Mouse (Mus musculus): ENCODE results near the gene Mast4. TPM values are rescaled to one million over a fixed set of nuclear protein-coding genes. Genes with fewer than 3 reads are reported as not detected.

Mast4 gene
- polyA plus RNA-seq, 1 experiment from 2014 or later: 15.2 TPM

DNA sequence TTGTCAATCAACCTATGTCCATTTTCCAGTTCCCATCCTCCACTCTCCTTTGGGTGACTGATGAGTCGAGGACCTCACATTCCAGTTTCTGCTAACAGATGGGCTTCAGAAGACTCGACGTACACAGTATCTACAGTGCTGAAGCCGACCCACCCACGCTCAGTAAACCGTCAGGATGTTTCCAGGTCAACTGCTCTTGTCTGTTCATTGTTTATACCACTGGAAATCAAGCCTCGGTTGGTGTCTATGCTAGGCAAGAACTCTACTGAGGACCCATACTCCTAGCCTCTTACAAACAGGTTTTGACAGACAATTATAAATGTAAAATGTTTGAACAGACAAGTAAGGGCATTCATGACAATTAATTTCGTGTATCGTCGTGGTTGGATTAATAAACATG lies 277.8 kb downstream of the Mast4 start:
- Histone ChIP-seq H3K4me2 (no peak overlapping the region), H3K27ac (no peak overlapping the region), H3K36me3 (ENCODE audit: poor library complexity, severe bottlenecking) (no peaks in the 10 kb centered on the region), H3K9ac (no peak overlapping the region), H3K27me3 (no peaks in the 10 kb centered on the region), H3K4me1 (no peaks in the 10 kb centered on the region), H3K9me3 (replicated peaks) (no peaks in the 10 kb centered on the region), H3K4me3 (no peak overlapping the region)
- WGBS: 80% methylated on average over 10 of the region's 10 CpGs
- ATAC-seq: no peak

DNA sequence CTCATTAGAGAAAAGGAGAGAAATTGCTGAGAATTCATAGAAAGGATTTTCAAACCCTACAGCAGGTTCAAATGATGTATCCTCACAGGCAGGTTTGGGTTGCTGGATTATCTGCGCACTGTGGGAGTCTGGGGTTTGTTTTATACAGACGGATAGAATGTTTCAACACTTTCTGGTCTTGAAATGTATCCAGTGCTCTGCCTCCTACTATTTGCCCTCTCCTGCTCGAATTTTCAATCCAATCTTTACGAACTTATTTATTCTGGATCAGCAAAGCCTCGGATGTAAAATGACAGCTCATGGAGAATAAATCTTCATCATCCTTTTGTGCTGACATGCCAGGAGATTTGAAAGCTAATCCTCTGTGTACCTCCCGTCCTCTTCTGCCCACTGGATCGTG lies 281.6 kb downstream of the Mast4 start:
- no peak overlapping the region for H3K4me2 ChIP-seq

DNA sequence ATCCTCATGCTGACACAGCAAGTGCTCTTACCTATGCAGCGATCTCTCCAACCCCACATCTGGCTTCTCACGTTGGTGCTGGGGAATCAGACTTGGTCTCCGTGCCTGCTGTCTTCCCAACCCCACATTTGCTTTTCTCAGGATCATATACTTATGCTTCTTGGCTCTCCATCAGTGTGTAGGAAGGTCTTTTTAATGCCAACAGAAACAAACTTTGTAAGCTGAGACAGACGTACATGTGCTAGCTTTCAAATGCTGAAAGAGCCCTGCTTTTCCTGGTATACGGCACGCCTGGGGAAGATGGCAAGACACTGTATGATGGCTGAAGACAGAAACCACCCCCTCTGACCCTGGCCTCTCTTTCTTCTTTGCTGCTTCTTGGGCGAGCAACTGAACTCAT lies 285.3 kb downstream of the Mast4 start:
- no peaks in the 10 kb centered on the region for H3K4me1 ChIP-seq
- H3K9ac ChIP-seq: no peak overlapping the region
- H3K9me3 ChIP-seq (replicated peaks): no peaks in the 10 kb centered on the region
- H3K4me3 ChIP-seq: no peak overlapping the region
- WGBS: 90% methylated on average over 7 of the region's 7 CpGs
- H3K36me3 ChIP-seq (ENCODE audit: poor library complexity, severe bottlenecking): no peaks in the 10 kb centered on the region
- no peaks in the 10 kb centered on the region for H3K27me3 ChIP-seq
- H3K27ac ChIP-seq: no peak overlapping the region
- no peak for ATAC-seq
- no peak overlapping the region for H3K4me2 ChIP-seq

More for the DNA sequence above, 281.6 kb downstream of the Mast4 start:
- Histone ChIP-seq H3K36me3 (ENCODE audit: poor library complexity, severe bottlenecking) (no peaks in the 10 kb centered on the region), H3K4me3 (no peak overlapping the region), H3K9ac (no peak overlapping the region), H3K4me1 (no peaks in the 10 kb centered on the region), H3K9me3 (replicated peaks) (no peaks in the 10 kb centered on the region), H3K27me3 (no peaks in the 10 kb centered on the region), H3K27ac (no peak overlapping the region)
- no peak for ATAC-seq
- 47% methylated on average over 7 of the region's 7 CpGs for WGBS

DNA sequence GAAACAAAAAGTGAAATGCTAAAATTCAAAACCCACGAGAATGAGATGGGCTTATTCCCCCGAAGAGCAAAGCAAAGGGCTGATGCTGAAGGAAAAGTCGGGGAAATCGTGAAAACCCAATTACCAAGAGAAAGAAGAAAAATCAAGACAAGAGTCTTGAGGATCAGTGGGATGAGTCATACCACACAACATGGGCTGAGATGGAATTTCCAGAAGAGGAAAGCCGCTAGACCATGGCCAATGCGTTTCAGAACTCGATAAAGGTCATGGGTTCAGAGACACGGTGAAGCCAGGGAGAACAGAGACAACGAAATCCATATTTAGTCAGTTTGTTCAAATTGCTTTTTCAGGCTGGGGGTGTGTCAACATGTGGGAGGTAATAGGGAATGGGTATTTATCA lies 290.6 kb downstream of the Mast4 start:
- H3K4me1 ChIP-seq: peaks cover 3% of the 10 kb centered on the region; the same call in 1 of the 2 replicates
- no peak overlapping the region for H3K4me2 ChIP-seq
- H3K9me3 ChIP-seq (replicated peaks): no peaks in the 10 kb centered on the region
- H3K9ac ChIP-seq: no peak overlapping the region
- H3K4me3 ChIP-seq: no peak overlapping the region
- no peak for ATAC-seq
- H3K27me3 ChIP-seq: no peaks in the 10 kb centered on the region
- no peak overlapping the region for H3K27ac ChIP-seq
- H3K36me3 ChIP-seq (ENCODE audit: poor library complexity, severe bottlenecking): no peaks in the 10 kb centered on the region
- WGBS: 92% methylated on average over 9 of the region's 9 CpGs

DNA sequence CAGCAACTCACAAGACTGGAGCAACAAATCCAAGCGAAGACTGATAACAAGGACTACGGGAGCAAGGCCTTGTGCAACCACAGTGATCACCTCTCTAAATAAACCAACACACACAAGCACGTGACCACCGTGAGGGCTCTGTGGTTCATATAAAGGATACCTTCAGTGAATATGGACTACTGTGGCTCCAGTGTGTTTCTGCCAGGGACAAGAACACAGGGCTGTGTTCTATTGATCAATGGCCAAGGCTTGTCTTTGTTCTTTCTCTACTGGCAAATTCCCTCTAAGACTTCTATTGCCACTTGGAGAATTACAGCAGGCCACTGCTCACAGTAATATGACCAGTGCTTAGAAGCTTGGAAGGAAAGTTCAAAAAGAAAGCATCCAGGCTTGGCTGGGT lies 291.3 kb downstream of the Mast4 start:
- no peak overlapping the region for H3K4me3 ChIP-seq
- ATAC-seq: no peak
- H3K9ac ChIP-seq: no peak overlapping the region
- H3K9me3 ChIP-seq (replicated peaks): no peaks in the 10 kb centered on the region
- no peaks in the 10 kb centered on the region for H3K36me3 ChIP-seq (ENCODE audit: poor library complexity, severe bottlenecking)
- 84% methylated on average over 4 of the region's 4 CpGs for WGBS
- H3K27me3 ChIP-seq: no peaks in the 10 kb centered on the region
- H3K27ac ChIP-seq: no peak overlapping the region
- H3K4me2 ChIP-seq: no peak overlapping the region
- peaks cover 3% of the 10 kb centered on the region; the same call in 1 of the 2 replicates for H3K4me1 ChIP-seq

DNA sequence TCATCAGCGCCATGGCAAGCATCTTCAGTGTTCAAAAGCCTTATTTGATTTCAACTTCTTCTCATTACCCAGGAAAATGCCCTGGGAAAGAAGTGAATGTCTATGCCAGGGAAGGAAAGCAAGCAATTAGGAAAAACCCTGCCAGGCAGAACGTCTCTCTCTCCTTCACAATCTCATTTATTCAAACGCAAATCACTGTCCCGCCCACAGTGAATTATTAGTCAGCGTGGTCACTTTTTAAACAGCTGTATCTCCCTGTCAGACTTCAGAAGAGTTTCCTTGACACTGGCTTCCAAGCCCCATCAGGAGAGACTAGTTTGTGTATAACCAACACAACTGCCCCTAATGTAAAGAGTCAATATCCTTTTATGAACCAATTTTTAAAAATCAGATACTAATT lies 296.8 kb downstream of the Mast4 start:
- Histone ChIP-seq H3K9ac (no peak overlapping the region), H3K9me3 (replicated peaks) (no peaks in the 10 kb centered on the region), H3K27me3 (no peaks in the 10 kb centered on the region), H3K27ac (no peak overlapping the region), H3K4me2 (no peak overlapping the region), H3K36me3 (ENCODE audit: poor library complexity, severe bottlenecking) (no peaks in the 10 kb centered on the region), H3K4me3 (no peak overlapping the region), H3K4me1 (peaks cover 18% of the 10 kb centered on the region)
- WGBS: 22% methylated on average over 5 of the region's 5 CpGs
- ATAC-seq: no peak

DNA sequence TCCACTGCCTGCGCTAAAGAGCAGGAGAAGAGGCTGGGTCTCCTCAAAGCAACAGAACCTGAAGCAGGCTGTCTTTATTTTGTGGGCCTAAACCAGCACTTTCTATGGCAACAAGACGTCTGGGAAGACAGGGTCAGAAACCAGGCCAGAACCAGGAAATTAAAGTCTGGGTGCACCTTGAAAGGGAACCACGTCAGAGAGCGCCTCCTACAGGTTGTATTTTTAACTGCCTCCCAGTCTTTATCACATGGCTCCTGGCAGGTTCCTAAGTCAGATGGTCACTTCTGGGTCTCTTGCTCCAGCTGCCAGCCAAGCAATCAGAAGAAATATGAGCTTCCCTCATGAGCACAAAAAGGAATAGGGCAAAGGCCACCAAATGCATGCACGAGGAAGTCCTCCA lies 304.9 kb downstream of the Mast4 start:
- Histone ChIP-seq H3K9ac (no peak overlapping the region), H3K4me1 (0 out of 2 replicates have a peak, but pooled peaks cover 3% of the 10 kb centered on the region), H3K27ac (no peak overlapping the region), H3K9me3 (replicated peaks) (no peaks in the 10 kb centered on the region), H3K36me3 (ENCODE audit: poor library complexity, severe bottlenecking) (no peaks in the 10 kb centered on the region), H3K4me3 (no peak overlapping the region), H3K4me2 (no peak overlapping the region), H3K27me3 (no peaks in the 10 kb centered on the region)
- whole genome bisulfite sequencing: 94% methylated on average over 5 of the region's 5 CpGs
- ATAC-seq: no peak

DNA sequence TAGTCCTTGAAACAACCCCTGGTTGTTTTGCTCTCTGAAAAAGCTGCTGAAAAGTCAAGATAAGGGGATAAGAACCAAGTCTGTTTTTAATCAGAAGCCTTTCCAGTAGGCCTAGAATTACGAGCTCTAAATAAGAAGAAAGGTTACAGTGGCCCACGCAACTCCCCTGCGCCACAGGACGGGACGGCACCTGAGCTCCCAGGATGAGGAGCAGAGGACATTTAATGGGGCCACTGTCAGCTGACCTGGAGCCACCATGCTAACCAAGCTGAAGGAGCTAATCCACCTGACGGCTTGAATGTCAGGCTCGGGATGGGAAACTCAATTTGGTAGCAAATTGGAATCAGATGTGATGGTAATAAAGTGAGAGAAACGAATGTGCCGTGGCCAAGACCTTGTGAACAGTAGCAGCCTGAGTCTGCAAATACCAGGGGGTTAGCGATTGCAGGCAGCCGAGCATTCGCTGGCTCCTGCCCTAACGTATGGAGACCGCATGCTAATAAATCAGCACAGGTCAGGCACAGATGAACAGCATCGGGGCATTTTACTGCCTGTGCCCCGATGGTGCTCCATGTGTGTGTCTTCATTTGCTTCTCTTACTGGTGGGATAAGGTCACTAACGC lies 306.7 kb downstream of the Mast4 start:
- H3K9me3 ChIP-seq (replicated peaks): no peaks in the 10 kb centered on the region
- H3K4me2 ChIP-seq: no peak overlapping the region
- no peak overlapping the region for H3K4me3 ChIP-seq
- no peaks in the 10 kb centered on the region for H3K36me3 ChIP-seq (ENCODE audit: poor library complexity, severe bottlenecking)
- ATAC-seq: no peak
- no peak overlapping the region for H3K27ac ChIP-seq
- H3K27me3 ChIP-seq: no peaks in the 10 kb centered on the region
- H3K4me1 ChIP-seq: 0 out of 2 replicates have a peak, but pooled peaks cover 3% of the 10 kb centered on the region
- 84% methylated on average over 17 of the region's 17 CpGs for WGBS
- H3K9ac ChIP-seq: no peak overlapping the region

DNA sequence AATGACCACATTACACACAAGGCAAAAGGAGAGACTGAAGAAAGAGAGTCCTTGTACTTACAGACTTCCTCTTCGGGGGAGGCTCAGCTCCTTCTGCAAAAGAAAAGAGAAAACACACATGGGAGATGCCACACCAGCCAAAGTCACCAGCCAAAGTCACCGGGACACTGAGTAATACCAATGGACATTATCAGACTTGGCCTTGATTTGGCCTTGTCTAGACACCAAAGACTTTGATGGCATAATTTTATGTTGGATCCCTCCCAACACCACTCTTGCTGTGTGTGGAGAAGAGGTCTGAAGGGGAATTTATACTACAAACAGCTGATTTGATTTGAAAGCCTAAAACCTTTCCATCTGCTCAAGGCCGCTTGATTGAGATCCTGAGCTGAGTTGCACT lies 308.8 kb downstream of the Mast4 start:
- 0 out of 2 replicates have a peak, but pooled peaks cover 3% of the 10 kb centered on the region for H3K4me1 ChIP-seq
- 79% methylated on average over 3 of the region's 3 CpGs for WGBS
- no peak overlapping the region for H3K4me2 ChIP-seq
- H3K4me3 ChIP-seq: no peak overlapping the region
- no peaks in the 10 kb centered on the region for H3K9me3 ChIP-seq (replicated peaks)
- no peaks in the 10 kb centered on the region for H3K27me3 ChIP-seq
- no peak overlapping the region for H3K9ac ChIP-seq
- no peak overlapping the region for H3K27ac ChIP-seq
- ATAC-seq: no peak
- no peaks in the 10 kb centered on the region for H3K36me3 ChIP-seq (ENCODE audit: poor library complexity, severe bottlenecking)

DNA sequence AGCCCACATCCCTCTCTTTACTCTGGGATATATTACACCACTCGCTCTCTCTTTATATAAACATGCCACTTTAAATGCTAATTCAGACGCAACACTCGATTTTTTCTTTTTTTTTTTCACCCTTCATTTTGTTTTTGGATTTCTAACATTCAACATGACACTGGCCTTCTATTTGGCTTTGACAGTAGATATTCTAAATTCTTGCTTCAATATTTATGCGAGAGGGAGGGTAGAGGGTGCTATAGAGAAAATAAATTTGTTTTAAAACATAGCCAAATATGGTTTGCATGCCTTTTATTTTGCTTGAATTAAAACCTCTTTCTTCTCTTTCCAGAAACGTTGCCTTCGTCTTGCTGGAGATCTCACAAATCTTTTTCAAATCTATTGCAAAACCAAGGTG lies 315.8 kb downstream of the Mast4 start:
- Histone ChIP-seq H3K4me1 (peaks cover 8% of the 10 kb centered on the region; the same call in 1 of the 2 replicates), H3K9me3 (replicated peaks) (no peaks in the 10 kb centered on the region), H3K4me2 (no peak overlapping the region), H3K27me3 (no peaks in the 10 kb centered on the region), H3K4me3 (no peak overlapping the region), H3K36me3 (ENCODE audit: poor library complexity, severe bottlenecking) (no peaks in the 10 kb centered on the region), H3K9ac (no peak overlapping the region), H3K27ac (no peak overlapping the region)
- WGBS: 69% methylated on average over 6 of the region's 6 CpGs
- no peak for ATAC-seq

DNA sequence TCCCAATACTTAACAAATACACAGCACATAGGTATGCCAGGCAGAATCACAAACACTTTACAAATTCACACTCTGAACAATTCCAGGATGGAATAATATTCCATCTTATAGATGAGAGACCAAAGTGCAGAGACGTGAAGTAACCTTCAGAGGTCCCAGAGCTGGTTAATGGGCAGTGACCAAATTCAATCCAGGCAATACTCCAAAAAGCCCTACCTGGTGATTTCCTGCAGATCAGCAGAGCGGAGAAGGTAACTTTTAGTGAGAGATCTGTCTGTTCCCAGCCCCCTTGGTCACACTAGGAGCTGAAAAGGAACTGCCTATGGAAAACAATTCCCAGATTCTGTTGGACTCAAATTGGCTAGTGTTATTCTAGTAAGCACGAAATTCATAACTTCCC lies 316.6 kb downstream of the Mast4 start:
- H3K9ac ChIP-seq: no peak overlapping the region
- H3K9me3 ChIP-seq (replicated peaks): no peaks in the 10 kb centered on the region
- no peak for ATAC-seq
- no peak overlapping the region for H3K27ac ChIP-seq
- H3K27me3 ChIP-seq: no peaks in the 10 kb centered on the region
- no peaks in the 10 kb centered on the region for H3K36me3 ChIP-seq (ENCODE audit: poor library complexity, severe bottlenecking)
- peaks cover 8% of the 10 kb centered on the region; the same call in 1 of the 2 replicates for H3K4me1 ChIP-seq
- WGBS: 92% methylated on average over 3 of the region's 3 CpGs
- no peak overlapping the region for H3K4me3 ChIP-seq
- H3K4me2 ChIP-seq: no peak overlapping the region

DNA sequence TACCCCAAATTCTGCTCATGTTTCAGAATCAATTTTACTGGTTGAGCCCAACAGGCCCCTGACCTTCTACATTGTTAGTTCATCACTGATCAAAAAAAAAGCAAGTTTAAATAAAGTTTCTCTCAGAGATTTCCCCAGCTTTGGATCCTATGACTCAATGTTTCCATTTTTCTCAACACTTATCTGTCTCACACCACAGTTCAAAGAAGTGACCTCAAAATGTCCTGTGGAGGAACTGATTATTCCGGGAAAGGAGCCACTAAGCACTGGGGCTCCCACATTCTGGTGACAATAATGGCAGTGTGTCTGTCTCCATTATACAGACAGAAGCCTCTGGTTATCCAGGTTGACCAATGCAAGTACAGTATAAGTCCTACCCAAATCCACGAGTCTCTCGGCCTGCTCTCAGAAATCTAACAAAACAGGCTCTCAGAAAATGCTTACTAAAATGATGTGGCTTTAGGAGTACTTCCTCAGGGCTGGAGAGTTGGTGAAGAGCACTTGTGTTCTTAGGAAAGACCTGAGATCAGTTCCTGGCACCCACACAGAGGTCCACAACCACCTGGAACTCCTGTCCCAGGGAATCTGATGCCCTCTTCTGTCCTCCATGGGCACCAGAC lies 319.1 kb downstream of the Mast4 start:
- Histone ChIP-seq H3K4me2 (no peak overlapping the region), H3K9me3 (replicated peaks) (no peaks in the 10 kb centered on the region), H3K4me3 (no peak overlapping the region), H3K27ac (no peak overlapping the region), H3K9ac (no peak overlapping the region), H3K4me1 (peaks cover 8% of the 10 kb centered on the region; the same call in 1 of the 2 replicates), H3K27me3 (no peaks in the 10 kb centered on the region), H3K36me3 (ENCODE audit: poor library complexity, severe bottlenecking) (no peaks in the 10 kb centered on the region)
- 91% methylated on average over 3 of the region's 3 CpGs for WGBS
- ATAC-seq: no peak

DNA sequence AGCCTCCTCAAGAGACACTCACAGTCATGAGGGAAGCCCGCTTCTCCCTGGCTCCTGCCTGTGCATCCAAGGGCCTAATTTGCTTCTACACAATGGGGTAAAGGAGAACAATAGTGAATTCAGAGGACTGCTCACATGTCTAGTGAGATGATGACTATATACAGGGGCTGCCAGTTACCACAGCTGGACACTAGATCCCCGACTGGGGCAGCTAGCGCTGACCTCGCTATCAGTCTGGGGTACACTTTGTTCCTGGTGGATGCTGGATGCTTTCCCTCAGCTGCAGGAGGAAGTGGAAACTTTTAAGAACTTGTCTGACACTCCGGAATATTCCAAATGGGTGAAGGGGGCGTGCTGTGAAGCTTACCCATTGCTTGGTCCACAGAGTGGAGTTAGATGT lies 319.7 kb downstream of the Mast4 start:
- Histone ChIP-seq H3K9ac (no peak overlapping the region), H3K9me3 (replicated peaks) (no peaks in the 10 kb centered on the region), H3K27me3 (no peaks in the 10 kb centered on the region), H3K4me3 (no peak overlapping the region), H3K36me3 (ENCODE audit: poor library complexity, severe bottlenecking) (no peaks in the 10 kb centered on the region), H3K27ac (no peak overlapping the region), H3K4me1 (peaks cover 8% of the 10 kb centered on the region; the same call in 1 of the 2 replicates), H3K4me2 (no peak overlapping the region)
- ATAC-seq: no peak
- 47% methylated on average over 6 of the region's 6 CpGs for WGBS
